ENCODE assay signal across 17 mouse cellular contexts in genomic region chr5:16187931-16188330, GRCm38 (mm10).
DNase-seq lines count a peak whose midpoint lies in the region; ATAC-seq and TF ChIP-seq lines count a peak whose summit lies in the region.
"Had no signal": no experiment of that assay in that cellular context is flagged by ENCODE, and none has a peak within 500 bp of the region (broad histone marks: within the 10 kb centered on the region; RNA-seq: fewer than 3 reads in every experiment).

No protein-coding gene starts in this region.

- no peak overlapping the region for H3K27ac ChIP-seq in heart, embryonic 12.5 days (ENCODE audit: poor library complexity, severe bottlenecking)
- H3K27ac ChIP-seq in layer of hippocampus, adult 2 months = peak overlapping the region; percentile 21; the same call in 1 of the 2 replicates
- no peak overlapping the region for H3K27ac ChIP-seq in intestine, embryonic 15.5 days
- H3K27ac ChIP-seq: forebrain, embryonic 10.5 days; hindbrain, embryonic 13.5 days; left cerebral cortex, adult 2 months; neural tube, embryonic 13.5 days had no signal

- no peaks in the 10 kb centered on the region for H3K27me3 ChIP-seq in heart, embryonic 12.5 days (replicated peaks)
- H3K27me3 ChIP-seq in intestine, embryonic 15.5 days (replicated peaks) = no peaks in the 10 kb centered on the region
- H3K27me3 ChIP-seq: hindbrain, embryonic 13.5 days; neural tube, embryonic 13.5 days had no signal

- no peak overlapping the region for H3K4me3 ChIP-seq in heart, embryonic 12.5 days
- H3K4me3 ChIP-seq in layer of hippocampus, adult 2 months = no peak overlapping the region
- H3K4me3 ChIP-seq in intestine, embryonic 15.5 days (replicated peaks) = no peak overlapping the region
- H3K4me3 ChIP-seq: forebrain, embryonic 10.5 days; hindbrain, embryonic 13.5 days; left cerebral cortex, adult 2 months; neural tube, embryonic 13.5 days had no signal

- 11% methylated on average over 3 of the region's 3 CpGs for WGBS in heart, embryonic 12.5 days
- WGBS in intestine, embryonic 15.5 days = 28% methylated on average over 3 of the region's 3 CpGs

- no peaks in the 10 kb centered on the region for H3K36me3 ChIP-seq in heart, embryonic 12.5 days
- no peaks in the 10 kb centered on the region for H3K36me3 ChIP-seq in intestine, embryonic 15.5 days
- H3K36me3 ChIP-seq: forebrain, embryonic 10.5 days; hindbrain, embryonic 13.5 days; neural tube, embryonic 13.5 days had no signal

- ATAC-seq in heart, embryonic 12.5 days (ENCODE audit: insufficient number of reproducible peaks, low FRiP score) = no peak
- no peak for ATAC-seq in intestine, embryonic 15.5 days
- ATAC-seq: CD4-positive, CD25-positive, alpha-beta regulatory T cell, adult 4 months had no signal

- intact Hi-C loops in left cerebral cortex, postnatal 10 days (cut with DNase I) = no loop called here

- H3K4me2 ChIP-seq in heart, embryonic 12.5 days = no peak overlapping the region
- H3K4me2 ChIP-seq in intestine, embryonic 15.5 days (replicated peaks) = no peak overlapping the region
- H3K4me2 ChIP-seq: hindbrain, embryonic 13.5 days; liver, embryonic 11.5 days; neural tube, embryonic 13.5 days had no signal

- H3K9me3 ChIP-seq in heart, embryonic 12.5 days (replicated peaks) = no peaks in the 10 kb centered on the region
- no peaks in the 10 kb centered on the region for H3K9me3 ChIP-seq in intestine, embryonic 15.5 days
- H3K9me3 ChIP-seq: forebrain, embryonic 10.5 days; hindbrain, embryonic 13.5 days; neural tube, embryonic 13.5 days had no signal

- H3K4me1 ChIP-seq in heart, embryonic 12.5 days (replicated peaks) = peaks cover 8% of the 10 kb centered on the region
- H3K4me1 ChIP-seq in intestine, embryonic 15.5 days (replicated peaks) = no peaks in the 10 kb centered on the region
- H3K4me1 ChIP-seq: forebrain, embryonic 10.5 days; hindbrain, embryonic 13.5 days had no signal

- DNase-seq in heart, adult 11 months = peak; percentile 97
- no peak for DNase-seq in layer of hippocampus, adult 2 months (ENCODE audit: low spot score in 2 of 2)
- DNase-seq in layer of hippocampus, adult 9-11 months = no peak
- peak; percentile 14 for DNase-seq in kidney, postnatal 10 days
- peak; percentile 54 for DNase-seq in lung, postnatal 25 days (ENCODE audit: low spot score)
- DNase-seq in left cerebral cortex, postnatal 10 days (ENCODE audit: extremely low spot score in 1 of 2, low spot score in 2 of 2) = no peak
- DNase-seq: cerebellum, postnatal 14 days; retina, postnatal 1 day; thymus, postnatal 14 days had no signal

- TF ChIP-seq CTCF in layer of hippocampus, adult 2 months (conservative IDR thresholded peaks at IDR 0.05) = no peak

- no peak overlapping the region for H3K9ac ChIP-seq in heart, embryonic 12.5 days
- H3K9ac ChIP-seq in intestine, embryonic 15.5 days = no peak overlapping the region
- H3K9ac ChIP-seq: hindbrain, embryonic 13.5 days; neural tube, embryonic 13.5 days had no signal

Comparison
In these comparisons a context has a peak if more than half of its experiments do, and no peak if none do; other contexts are left out.
1. DNase-seq: peak in heart, adult 11 months (single experiment), kidney, postnatal 10 days (single experiment) and lung, postnatal 25 days (single experiment); none in layer of hippocampus, adult 2 months (0 of 2), layer of hippocampus, adult 9-11 months (single experiment) and left cerebral cortex, postnatal 10 days (0 of 2).